Mouse (Mus musculus) heart, embryonic 16.5 days (tissue): ENCODE data around the gene Lrrn1. TPM values are rescaled to one million over a fixed set of nuclear protein-coding genes. Genes with fewer than 3 reads are reported as not detected.

Experiments used
- ATAC-seq: fragments of 200-750 bp; cut with Nextera tagmentation; replicated peaks from 2 replicates; pipeline ENCODE4 v1.8.0; 2017; ENCODE audit warnings: moderate number of reproducible peaks; ENCODE audit not compliant: insufficient read depth, low FRiP score; ENCODE audit errors: extremely low read depth
- H3K27ac ChIP-seq: fragments of 300-500 bp; sonication (generic); 2 replicates; pipeline ENCODE4 v1.5.1; 2014; ENCODE audit warnings: mild to moderate bottlenecking, low read length, control low read depth, moderate library complexity
- H3K27me3 ChIP-seq: fragments of 300-500 bp; sonication (generic); 2 replicates; pipeline ENCODE4 v1.6.1; 2014; ENCODE audit warnings: low read length, mixed read lengths; ENCODE audit not compliant: control insufficient read depth, insufficient read depth
- H3K36me3 ChIP-seq: fragments of 300-500 bp; sonication (generic); 2 replicates; pipeline ENCODE4 v1.6.1; 2014; ENCODE audit not compliant: control insufficient read depth, insufficient read depth
- H3K4me1 ChIP-seq: fragments of 300-500 bp; sonication (generic); 2 replicates; pipeline ENCODE4 v1.6.1; 2014; ENCODE audit warnings: low read length, mixed read lengths; ENCODE audit not compliant: control insufficient read depth, insufficient read depth
- H3K4me2 ChIP-seq: fragments of 300-500 bp; sonication (generic); 2 replicates; pipeline ENCODE4 v1.6.1; 2014; ENCODE audit warnings: low read depth, mild to moderate bottlenecking, control low read depth, low read length
- H3K4me3 ChIP-seq: fragments of 300-500 bp; sonication (generic); 2 replicates; pipeline ENCODE4 v1.5.1; 2014; ENCODE audit warnings: mild to moderate bottlenecking, control low read depth, low read length
- H3K9ac ChIP-seq: fragments of 300-500 bp; sonication (generic); 2 replicates; pipeline ENCODE4 v1.6.1; 2014; ENCODE audit warnings: low read length, control low read depth
- H3K9me3 ChIP-seq: fragments of 300-500 bp; sonication (generic); replicated peaks from 2 replicates; pipeline ENCODE4 v1.6.1; 2016; ENCODE audit warnings: low read length; ENCODE audit not compliant: control insufficient read depth
- WGBS: fragments of 180-500 bp; shearing (Covaris S2); extraction: QIAGEN DNeasy Blood & Tissue Kit; methylation state at CpG from one replicate; pipeline ENCODE4 v1.1.7; 2014; 5-methylcytosine and 5-hydroxymethylcytosine counted together
- polyA plus RNA-seq: library from polyadenylated mRNA; unstranded; fragments of >200 nt; fragmentation: Nextera tagmentation; extraction: Ambion mirVana; gene quantifications from 2 replicates; pipeline ENCODE4 v1.2.1, GENCODE M21; 2015

Gene Lrrn1
- 1.3 and 1.6 TPM in 2 replicates for polyA plus RNA-seq

GRCm38 (mm10) chr6:107528877-107529864, at the start of gene Lrrn1:
Gene Lrrn1, plus strand, starts transcription at chr6:107529768.
- H3K4me3 ChIP-seq, result peak within 1 kb of the TSS; percentile 57
- peaks cover 4% of the 10 kb centered on the region for H3K4me1 ChIP-seq
- peak within 1 kb of the TSS; percentile 38 for H3K9ac ChIP-seq
- ATAC-seq, result peak; percentile 65
- H3K27ac ChIP-seq, result no peak within 1 kb of the TSS
- H3K9me3 ChIP-seq, result no peaks in the 10 kb centered on the region
- WGBS, result 5% methylated on average over 38 of the region's 43 CpGs
- H3K4me2 ChIP-seq, result peak within 1 kb of the TSS; percentile 95
- H3K36me3 ChIP-seq, result no peaks in the 10 kb centered on the region
- peaks cover 33% of the 10 kb centered on the region for H3K27me3 ChIP-seq

- Histone ChIP-seq H3K4me1 (no peaks in the 10 kb centered on the region), H3K27me3 (no peaks in the 10 kb centered on the region), H3K4me3 (no peak overlapping the region), H3K9me3 (no peaks in the 10 kb centered on the region; the same call in 1 of the 2 replicates), H3K4me2 (no peak overlapping the region), H3K27ac (no peak overlapping the region), H3K9ac (no peak overlapping the region), H3K36me3 (no peaks in the 10 kb centered on the region)
- no peak for ATAC-seq
- 23% methylated on average over 1 of the region's 1 CpGs for WGBS
Measured at GRCm38 (mm10) chr6:107494491-107494890, 35.1 kb upstream of the Lrrn1 start.

GRCm38 (mm10) chr6:107495830-107496229, 33.7 kb upstream of the Lrrn1 start:
- 83% methylated on average over 1 of the region's 1 CpGs for WGBS
- H3K9me3 ChIP-seq, result no peaks in the 10 kb centered on the region
- no peak overlapping the region for H3K4me3 ChIP-seq

GRCm38 (mm10) chr6:107513716-107514115, 15.9 kb upstream of the Lrrn1 start:
- no peaks in the 10 kb centered on the region for H3K36me3 ChIP-seq

More at GRCm38 (mm10) chr6:107495830-107496229, 33.7 kb upstream of the Lrrn1 start:
- Histone ChIP-seq H3K9ac (no peak overlapping the region), H3K27me3 (no peaks in the 10 kb centered on the region), H3K4me1 (no peaks in the 10 kb centered on the region), H3K4me2 (no peak overlapping the region), H3K36me3 (no peaks in the 10 kb centered on the region), H3K27ac (no peak overlapping the region)
- no peak for ATAC-seq

GRCm38 (mm10) chr6:107523953-107524352, 5.6 kb upstream of the Lrrn1 start:
- Histone ChIP-seq H3K4me1 (no peaks in the 10 kb centered on the region), H3K36me3 (no peaks in the 10 kb centered on the region), H3K4me3 (no peak overlapping the region), H3K27me3 (peaks cover 2% of the 10 kb centered on the region; the same call in 1 of the 2 replicates), H3K9ac (no peak overlapping the region), H3K9me3 (no peaks in the 10 kb centered on the region), H3K4me2 (no peak overlapping the region), H3K27ac (no peak overlapping the region)
- 48% methylated on average over 2 of the region's 2 CpGs for WGBS
- no peak for ATAC-seq

More at GRCm38 (mm10) chr6:107513716-107514115, 15.9 kb upstream of the Lrrn1 start:
- 71% methylated on average over 4 of the region's 4 CpGs for WGBS
- H3K4me2 ChIP-seq, result no peak overlapping the region
- H3K9ac ChIP-seq, result no peak overlapping the region
- H3K9me3 ChIP-seq, result no peaks in the 10 kb centered on the region
- H3K27me3 ChIP-seq, result no peaks in the 10 kb centered on the region
- no peak overlapping the region for H3K4me3 ChIP-seq
- no peak overlapping the region for H3K27ac ChIP-seq
- H3K4me1 ChIP-seq, result no peaks in the 10 kb centered on the region
- no peak for ATAC-seq

- Histone ChIP-seq H3K27ac (no peak overlapping the region), H3K27me3 (peaks cover 33% of the 10 kb centered on the region), H3K36me3 (no peaks in the 10 kb centered on the region), H3K4me3 (peak overlapping the region; percentile 57), H3K4me1 (peaks cover 4% of the 10 kb centered on the region), H3K9me3 (no peaks in the 10 kb centered on the region), H3K4me2 (peak overlapping the region; percentile 95), H3K9ac (peak overlapping the region; percentile 38)
- no peak for ATAC-seq
- under 1% methylated on average over 34 of the region's 34 CpGs for whole genome bisulfite sequencing
Measured at GRCm38 (mm10) chr6:107529911-107530431, 403 bp downstream of the Lrrn1 start.

GRCm38 (mm10) chr6:107530621-107531285, 1.2 kb downstream of the Lrrn1 start:
- WGBS, result 4% methylated on average over 15 of the region's 15 CpGs
- peaks cover 4% of the 10 kb centered on the region for H3K4me1 ChIP-seq
- ATAC-seq, result no peak
- H3K27me3 ChIP-seq, result peaks cover 33% of the 10 kb centered on the region
- peak overlapping the region; percentile 95 for H3K4me2 ChIP-seq
- H3K27ac ChIP-seq, result no peak overlapping the region
- no peaks in the 10 kb centered on the region for H3K36me3 ChIP-seq
- H3K9me3 ChIP-seq, result no peaks in the 10 kb centered on the region
- H3K4me3 ChIP-seq, result peak overlapping the region; percentile 57
- H3K9ac ChIP-seq, result peak overlapping the region; percentile 38; the same call in 1 of the 2 replicates

GRCm38 (mm10) chr6:107531526-107532080, 2.0 kb downstream of the Lrrn1 start:
- no peak overlapping the region for H3K9ac ChIP-seq
- no peak overlapping the region for H3K4me2 ChIP-seq
- WGBS, result 62% methylated on average over 8 of the region's 8 CpGs
- no peak overlapping the region for H3K4me3 ChIP-seq
- H3K27ac ChIP-seq, result no peak overlapping the region
- H3K27me3 ChIP-seq, result peaks cover 33% of the 10 kb centered on the region
- no peaks in the 10 kb centered on the region for H3K36me3 ChIP-seq
- H3K4me1 ChIP-seq, result peaks cover 4% of the 10 kb centered on the region
- no peaks in the 10 kb centered on the region for H3K9me3 ChIP-seq
- no peak for ATAC-seq
